Mouse (Mus musculus) limb, embryonic 11.5 days (tissue): ENCODE measurements at regions not wholly inside any gene's neighbourhood (a gene's known extent, or its start where the extent isn't known, plus 50 kb on each side); places are given as distances from the start of the nearest gene placed in this dataset.

ENCODE experiments used
- ATAC-seq: fragments of 200-750 bp; cut with Nextera tagmentation; 2 replicates; pipeline ENCODE4 v1.8.0; 2017; ENCODE audit warnings: low read depth; ENCODE audit not compliant: insufficient number of reproducible peaks, low FRiP score, low TSS enrichment
- DNase-seq: peaks from one replicate; pipeline ENCODE4 v3.0.0-alpha.2; 2015; ENCODE audit warnings: low spot score
- H3K27ac ChIP-seq: fragments of 300-500 bp; sonication (generic); replicated peaks from 2 replicates; pipeline ENCODE4 v1.5.1; 2014; ENCODE audit warnings: low read depth, mild to moderate bottlenecking, low read length
- H3K27me3 ChIP-seq: fragments of 300-500 bp; sonication (generic); 2 replicates; pipeline ENCODE4 v1.6.1; 2014; ENCODE audit warnings: mild to moderate bottlenecking, low read length, mixed read lengths; ENCODE audit not compliant: control insufficient read depth, insufficient read depth
- H3K36me3 ChIP-seq: fragments of 300-500 bp; sonication (generic); 2 replicates; pipeline ENCODE4 v1.6.1; 2014; ENCODE audit warnings: mild to moderate bottlenecking, low read length, moderate library complexity, mixed read lengths; ENCODE audit not compliant: control insufficient read depth, insufficient read depth
- H3K4me1 ChIP-seq: fragments of 300-500 bp; sonication (generic); 2 replicates; pipeline ENCODE4 v1.6.1; 2014; ENCODE audit warnings: low read length, mixed read lengths; ENCODE audit not compliant: control insufficient read depth, insufficient read depth
- H3K4me2 ChIP-seq: fragments of 300-500 bp; sonication (generic); 2 replicates; pipeline ENCODE4 v1.6.1; 2014; ENCODE audit warnings: low read depth, mild to moderate bottlenecking, moderate library complexity; ENCODE audit not compliant: severe bottlenecking
- H3K4me3 ChIP-seq: fragments of 300-500 bp; sonication (generic); 2 replicates; pipeline ENCODE4 v1.5.1; 2014; ENCODE audit warnings: low read depth, low read length
- H3K9ac ChIP-seq: fragments of 300-500 bp; sonication (generic); 2 replicates; pipeline ENCODE4 v1.6.1; 2014; ENCODE audit warnings: mild to moderate bottlenecking, low read length
- H3K9me3 ChIP-seq: fragments of 300-500 bp; sonication (generic); 2 replicates; pipeline ENCODE4 v1.6.1; 2016; ENCODE audit warnings: low read length; ENCODE audit not compliant: control insufficient read depth
- WGBS: fragments of 180-500 bp; shearing (Covaris S2); extraction: QIAGEN DNeasy Blood & Tissue Kit; methylation state at CpG from one replicate; pipeline ENCODE4 v1.1.7; 2014; 5-methylcytosine and 5-hydroxymethylcytosine counted together

GRCm38 (mm10) chr5:141054991-141055390, 54.6 kb upstream of the Card11 start:
- Histone ChIP-seq H3K4me2 (no peak overlapping the region), H3K36me3 (no peaks in the 10 kb centered on the region), H3K9me3 (no peaks in the 10 kb centered on the region), H3K4me3 (no peak overlapping the region), H3K4me1 (no peaks in the 10 kb centered on the region), H3K9ac (no peak overlapping the region), H3K27ac (no peak overlapping the region), H3K27me3 (no peaks in the 10 kb centered on the region)
- DNase-seq, result no peak
- WGBS, result 90% methylated on average over 8 of the region's 8 CpGs
- ATAC-seq, result no peak

- no peak for DNase-seq
- H3K9ac ChIP-seq, result no peak overlapping the region
- H3K9me3 ChIP-seq, result no peaks in the 10 kb centered on the region
- no peak for ATAC-seq
- no peak overlapping the region for H3K4me2 ChIP-seq
- no peaks in the 10 kb centered on the region for H3K4me1 ChIP-seq
- no peak overlapping the region for H3K27ac ChIP-seq
- H3K36me3 ChIP-seq, result no peaks in the 10 kb centered on the region
- no peaks in the 10 kb centered on the region for H3K27me3 ChIP-seq
- 74% methylated on average over 10 of the region's 10 CpGs for WGBS
- no peak overlapping the region for H3K4me3 ChIP-seq
Observed at GRCm38 (mm10) chr5:141055596-141056343, 55.4 kb upstream of the Card11 start.

GRCm38 (mm10) chr5:141058141-141058540, 57.8 kb upstream of the Card11 start:
- Histone ChIP-seq H3K27ac (no peak overlapping the region), H3K36me3 (no peaks in the 10 kb centered on the region), H3K4me3 (no peak overlapping the region), H3K27me3 (no peaks in the 10 kb centered on the region), H3K4me1 (no peaks in the 10 kb centered on the region), H3K9ac (no peak overlapping the region), H3K9me3 (no peaks in the 10 kb centered on the region), H3K4me2 (no peak overlapping the region)
- no peak for ATAC-seq
- no peak for DNase-seq
- 80% methylated on average over 7 of the region's 7 CpGs for whole genome bisulfite sequencing

- H3K36me3 ChIP-seq, result no peaks in the 10 kb centered on the region
- 80% methylated on average over 1 of the region's 1 CpGs for WGBS
- H3K4me3 ChIP-seq, result no peak overlapping the region
- no peak overlapping the region for H3K27ac ChIP-seq
- H3K27me3 ChIP-seq, result no peaks in the 10 kb centered on the region
- no peak for DNase-seq
- H3K9ac ChIP-seq, result no peak overlapping the region
- H3K9me3 ChIP-seq, result no peaks in the 10 kb centered on the region
- H3K4me2 ChIP-seq, result no peak overlapping the region
- H3K4me1 ChIP-seq, result no peaks in the 10 kb centered on the region
- no peak for ATAC-seq
Observed at GRCm38 (mm10) chr5:141058863-141059262, 58.5 kb upstream of the Card11 start.

- DNase-seq (no peak), ATAC-seq (no peak)
- H3K27me3 ChIP-seq, result no peaks in the 10 kb centered on the region
- no peaks in the 10 kb centered on the region for H3K9me3 ChIP-seq
- H3K36me3 ChIP-seq, result no peaks in the 10 kb centered on the region
- 73% methylated on average over 4 of the region's 4 CpGs for WGBS
- no peak overlapping the region for H3K9ac ChIP-seq
- H3K27ac ChIP-seq, result no peak overlapping the region
- H3K4me3 ChIP-seq, result no peak overlapping the region
- H3K4me1 ChIP-seq, result no peaks in the 10 kb centered on the region
- no peak overlapping the region for H3K4me2 ChIP-seq
Observed at GRCm38 (mm10) chr5:141062144-141062543, 61.8 kb upstream of the Card11 start.

GRCm38 (mm10) chr5:141067561-141067960, 67.2 kb upstream of the Card11 start:
- 77% methylated on average over 7 of the region's 7 CpGs for WGBS
- ATAC-seq (no peak), DNase-seq (no peak)
- Histone ChIP-seq H3K27me3 (no peaks in the 10 kb centered on the region), H3K4me2 (no peak overlapping the region), H3K9me3 (no peaks in the 10 kb centered on the region; the same call in 1 of the 2 replicates), H3K36me3 (no peaks in the 10 kb centered on the region), H3K4me3 (no peak overlapping the region), H3K4me1 (no peaks in the 10 kb centered on the region), H3K9ac (no peak overlapping the region), H3K27ac (no peak overlapping the region)

GRCm38 (mm10) chr5:141074457-141074856, 74.1 kb upstream of the Card11 start:
- Histone ChIP-seq H3K9ac (no peak overlapping the region), H3K4me3 (no peak overlapping the region), H3K4me2 (no peak overlapping the region), H3K9me3 (no peaks in the 10 kb centered on the region), H3K36me3 (no peaks in the 10 kb centered on the region), H3K4me1 (no peaks in the 10 kb centered on the region), H3K27me3 (no peaks in the 10 kb centered on the region), H3K27ac (no peak overlapping the region)
- DNase-seq (no peak), ATAC-seq (no peak)
- 90% methylated on average over 3 of the region's 3 CpGs for WGBS

GRCm38 (mm10) chr5:141076158-141076557, 75.8 kb upstream of the Card11 start:
- no peaks in the 10 kb centered on the region for H3K36me3 ChIP-seq
- ATAC-seq, result no peak
- H3K4me3 ChIP-seq, result no peak overlapping the region
- no peaks in the 10 kb centered on the region for H3K4me1 ChIP-seq
- 71% methylated on average over 7 of the region's 7 CpGs for WGBS
- no peaks in the 10 kb centered on the region for H3K27me3 ChIP-seq
- no peak overlapping the region for H3K27ac ChIP-seq
- no peak for DNase-seq
- H3K4me2 ChIP-seq, result no peak overlapping the region
- no peak overlapping the region for H3K9ac ChIP-seq
- no peaks in the 10 kb centered on the region for H3K9me3 ChIP-seq

GRCm38 (mm10) chr5:141076942-141077341, 76.6 kb upstream of the Card11 start:
- WGBS, result 72% methylated on average over 2 of the region's 2 CpGs
- Histone ChIP-seq H3K4me1 (no peaks in the 10 kb centered on the region), H3K36me3 (no peaks in the 10 kb centered on the region), H3K9me3 (no peaks in the 10 kb centered on the region), H3K4me3 (no peak overlapping the region), H3K9ac (no peak overlapping the region), H3K27me3 (no peaks in the 10 kb centered on the region), H3K27ac (no peak overlapping the region), H3K4me2 (no peak overlapping the region)
- DNase-seq (no peak), ATAC-seq (no peak)
